Mouse (Mus musculus): ENCODE measurements at regions not wholly inside any gene's neighbourhood (a gene's known extent, or its start where the extent isn't known, plus 50 kb on each side); places are given as distances from the start of the nearest gene placed in this dataset.

DNA sequence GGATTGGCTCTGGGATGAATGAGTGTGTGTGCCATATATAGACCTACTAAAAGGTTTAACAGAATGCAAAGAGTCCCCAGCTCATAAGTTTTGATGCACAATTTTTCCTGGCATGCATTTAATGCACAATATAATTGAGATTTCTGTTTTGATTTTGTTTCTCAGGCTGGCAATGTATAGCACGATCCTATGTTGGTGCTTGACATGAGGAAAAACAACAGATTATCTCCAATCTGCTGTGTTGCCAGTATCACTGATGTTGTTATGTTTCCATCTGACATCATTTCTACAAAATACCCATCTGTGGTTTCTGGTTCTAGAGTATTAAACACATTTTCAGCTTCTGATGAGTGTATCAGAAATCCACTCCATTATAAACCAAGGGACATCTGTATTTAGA, 61.2 kb upstream of the N6amt1 start:
- TF ChIP-seq ZNF384 (IDR thresholded peaks at IDR 0.05; ENCODE audit: low read depth, low read length): no peak
- no peak for TF ChIP-seq CHD2 (IDR thresholded peaks at IDR 0.05; ENCODE audit: low read length)
- TF ChIP-seq NRF1 (IDR thresholded peaks at IDR 0.05; ENCODE audit: low read depth, low read length): no peak
- TF ChIP-seq NELFE (IDR thresholded peaks at IDR 0.05; ENCODE audit: low read depth, low read length): no peak
- no peak for TF ChIP-seq CTCF (conservative IDR thresholded peaks at IDR 0.05 in 1 of 2, IDR thresholded peaks at IDR 0.05 in 1 of 2; ENCODE audit: low read depth in 2 of 2, low read length in 2 of 2)
- TF ChIP-seq EP300 (IDR thresholded peaks at IDR 0.05; ENCODE audit: low read length): no peak
- no peak for TF ChIP-seq MEF2A (IDR thresholded peaks at IDR 0.05; ENCODE audit: borderline replicate concordance, low read depth, low read length)
- TF ChIP-seq MAX (IDR thresholded peaks at IDR 0.05; ENCODE audit: low read length): no peak
- TF ChIP-seq SIN3A (IDR thresholded peaks at IDR 0.05; ENCODE audit: low read length): no peak
- TF ChIP-seq MAFK (IDR thresholded peaks at IDR 0.05; ENCODE audit: insufficient replicate concordance, low read length): no peak

Data from CH12.LX (cell line).